Mouse (Mus musculus) hematopoietic stem cell, adult 5-6 weeks (primary cell): ENCODE data around the gene Wbp1l. TPM values are rescaled to one million over a fixed set of nuclear protein-coding genes. Genes with fewer than 3 reads are reported as not detected.

Experiments
- ATAC-seq, 2 experiments: fragments of 125-278 bp in 1 of 2; replicated peaks in 1 of 2; 2 replicates each; pipeline ENCODE4 v1.8.0; 2016 to 2017; ENCODE audit warnings: inconsistent platforms in 2 of 2, mild to moderate bottlenecking in 2 of 2, moderate number of reproducible peaks in 2 of 2, low read depth in 1 of 2, moderate TSS enrichment in 1 of 2; ENCODE audit not compliant: low FRiP score in 2 of 2, poor library complexity in 2 of 2, severe bottlenecking in 2 of 2, insufficient read depth in 1 of 2, low TSS enrichment in 1 of 2
- total RNA-seq: library from RNA; stranded (forward); fragments of 172-1452, 232-1000 nt; gene quantifications from 2 replicates; pipeline ENCODE4 v1.2.3, GENCODE M21; 2017

The Wbp1l gene
- total RNA-seq, 1 experiment from 2014 or later: 40.5 TPM

GRCm38 (mm10) chr19:46705779-46706495 lies 107.1 kb downstream of the Wbp1l start:
- peak; percentile 43 to 62; a peak in 3 of 4 replicates for ATAC-seq

DNA sequence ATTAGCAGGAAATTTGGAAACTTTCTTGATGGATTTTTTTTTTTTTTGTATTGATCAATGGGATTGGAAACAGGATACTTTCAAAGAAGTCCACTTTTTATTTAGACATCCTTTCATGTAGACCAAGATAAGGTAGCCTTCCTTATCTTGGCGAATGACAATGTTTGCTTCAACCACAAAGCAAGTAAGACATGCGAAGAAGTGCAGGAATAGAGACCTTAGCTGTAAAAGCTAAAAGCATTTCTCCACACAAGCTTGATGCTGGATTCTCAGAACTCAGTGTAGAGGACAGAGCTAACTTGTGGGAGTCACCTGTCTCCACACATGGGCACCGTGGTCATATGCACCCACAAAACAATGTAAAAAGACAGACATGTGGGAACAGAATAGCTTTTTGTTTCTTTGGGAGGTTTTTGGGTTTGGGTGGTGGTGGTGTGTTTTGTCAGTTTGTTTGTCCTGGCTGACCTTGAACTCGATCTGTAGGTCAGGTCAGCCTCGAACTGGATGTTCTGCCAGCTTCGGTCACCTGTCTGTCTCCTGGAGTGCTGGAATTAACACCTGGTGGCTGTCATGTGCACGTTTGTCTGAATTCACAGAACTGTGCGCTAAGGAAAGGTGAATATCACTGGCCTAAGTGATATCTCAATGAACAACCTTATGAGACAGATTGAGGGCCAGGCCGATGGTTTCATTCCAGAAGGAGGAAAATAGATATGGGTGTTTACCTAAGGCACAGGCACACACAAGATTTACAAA lies 107.8 kb downstream of the Wbp1l start:
- no peak for ATAC-seq

Other genes with a start within 250 kb of the Wbp1l start
- 1.3 and 3.0 TPM in 2 replicates for gene 2310034G01Rik, start 248.8 kb upstream of the Wbp1l start, total RNA-seq
- gene Actr1a, start 203.3 kb upstream of the Wbp1l start, total RNA-seq: 73.4 and 97.6 TPM in 2 replicates
- 11.8 and 13.0 TPM in 2 replicates for gene Sufu, start 202.2 kb upstream of the Wbp1l start, total RNA-seq
- gene Trim8, start 97.4 kb upstream of the Wbp1l start, total RNA-seq: 18.0 and 21.6 TPM in 2 replicates
- gene Arl3, start 25.9 kb upstream of the Wbp1l start, total RNA-seq: 28.8 and 35.8 TPM in 2 replicates
- gene Sfxn2, start 25.7 kb upstream of the Wbp1l start, total RNA-seq: 7.8 and 12.5 TPM in 2 replicates
- not detected in 2 replicates for gene Cyp17a1, start 74.1 kb downstream of the Wbp1l start, total RNA-seq
- gene Borcs7, start 90.8 kb downstream of the Wbp1l start, total RNA-seq: 5.9 and 7.6 TPM in 2 replicates
- gene As3mt, start 108.4 kb downstream of the Wbp1l start, total RNA-seq: 62.6 and 67.5 TPM in 2 replicates
- 4.3 and 8.4 TPM in 2 replicates for gene Cnnm2, start 162.5 kb downstream of the Wbp1l start, total RNA-seq